Mouse (Mus musculus): ENCODE data around the gene Pced1a.

Gene Pced1a

DNA sequence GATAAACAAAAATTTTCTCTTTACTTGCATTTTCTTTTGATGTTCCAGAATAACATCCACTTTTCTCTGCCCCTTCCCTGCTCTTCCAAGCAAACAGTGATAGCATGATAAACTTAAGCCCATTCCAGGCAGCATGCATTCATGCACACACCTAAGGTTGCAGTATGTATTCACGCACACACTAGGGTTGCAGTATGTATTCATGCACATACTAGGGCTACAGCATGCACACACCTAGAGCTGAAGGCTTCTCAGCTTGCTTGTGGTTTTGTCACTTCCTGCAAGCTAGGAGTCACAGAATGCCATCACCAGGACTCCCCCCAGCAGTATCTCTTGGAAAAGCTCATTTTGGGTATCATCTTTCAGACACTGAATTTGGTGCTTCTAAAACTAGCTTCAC lies 12.3 kb upstream of the Pced1a start:
- DNase-seq (ENCODE audit: low spot score in 2 of 2), result no peak

DNA sequence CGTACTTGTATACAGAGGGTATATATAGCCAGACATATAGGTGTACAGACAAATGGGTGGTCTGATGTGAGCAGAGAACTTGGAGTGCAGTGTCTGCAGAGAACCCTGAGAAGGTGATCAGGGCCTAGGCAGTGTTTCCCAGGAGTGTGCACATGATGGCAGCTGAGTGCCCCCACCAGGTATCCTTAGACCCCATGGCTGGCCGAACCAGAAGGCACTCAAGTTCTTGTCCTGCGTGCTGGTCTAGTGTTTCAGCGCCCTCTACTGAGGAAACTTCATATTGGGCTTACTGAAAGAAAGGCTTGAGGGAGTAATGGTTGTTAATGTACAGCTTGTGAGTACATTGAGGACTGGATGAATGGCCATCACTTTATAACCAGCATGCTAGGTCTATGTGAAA lies 8.7 kb upstream of the Pced1a start:
- peak; percentile 42 to 51 for DNase-seq (ENCODE audit: low spot score in 2 of 2)

DNA sequence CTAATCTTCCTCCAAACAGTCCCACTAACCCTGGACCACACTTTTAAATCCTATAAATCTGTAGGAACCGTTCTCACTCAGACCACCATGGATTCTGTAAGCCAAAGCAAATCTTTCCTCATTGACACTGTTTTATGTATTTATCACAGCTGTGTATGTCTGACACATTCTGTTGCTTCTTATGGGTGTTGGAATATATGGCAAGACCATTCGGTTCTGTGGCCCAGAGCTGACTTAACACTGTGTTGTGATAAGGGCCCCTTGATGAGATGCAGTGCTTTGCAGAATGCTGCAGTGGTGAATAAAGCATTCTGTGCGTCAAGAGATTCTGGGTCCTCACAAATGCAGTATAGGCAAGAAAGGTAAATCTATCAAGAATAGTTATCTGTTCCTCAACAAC lies 7.7 kb upstream of the Pced1a start:
- no peak for DNase-seq (ENCODE audit: low spot score in 2 of 2)

DNA sequence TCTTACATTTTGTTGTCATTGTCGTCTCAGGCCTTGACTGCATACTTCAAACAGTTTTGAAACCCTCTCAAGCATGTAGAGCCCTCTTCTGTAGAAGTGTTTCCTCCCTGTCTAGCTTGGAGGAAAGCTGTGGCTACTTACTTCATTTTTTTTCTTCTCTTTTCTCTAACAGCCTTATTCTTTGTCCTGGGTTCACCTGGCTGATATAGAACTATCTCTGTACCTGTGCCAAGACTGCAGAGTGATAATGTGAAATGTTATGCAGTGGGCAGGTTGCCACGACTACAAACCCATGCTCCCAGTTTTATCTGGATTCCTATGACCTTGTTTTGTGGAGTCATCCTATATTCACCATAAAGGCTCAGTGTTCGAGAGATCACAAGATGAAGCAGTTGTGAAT lies 6.0 kb upstream of the Pced1a start:
- DNase-seq (ENCODE audit: low spot score in 2 of 2), result no peak

DNA sequence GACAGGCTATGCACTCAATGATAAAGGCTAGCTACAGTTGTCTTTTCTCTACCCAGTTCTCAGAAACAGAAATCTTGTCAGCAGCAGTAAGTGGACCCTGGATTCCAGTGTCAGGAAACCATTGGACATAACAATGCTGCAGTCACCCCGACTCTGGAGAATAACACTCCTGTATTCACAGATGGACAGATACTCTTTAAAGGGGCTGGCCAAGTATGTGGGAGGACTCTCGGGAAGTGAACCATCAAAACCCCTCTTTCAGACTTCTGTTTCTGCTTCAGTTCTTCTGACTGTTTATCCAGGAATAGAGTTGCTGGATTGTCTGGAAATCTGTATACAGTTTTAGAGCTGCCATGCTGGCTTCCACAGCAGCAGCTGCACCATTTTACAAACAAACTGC lies 5.3 kb upstream of the Pced1a start:
- no peak for DNase-seq (ENCODE audit: low spot score in 2 of 2)

DNA sequence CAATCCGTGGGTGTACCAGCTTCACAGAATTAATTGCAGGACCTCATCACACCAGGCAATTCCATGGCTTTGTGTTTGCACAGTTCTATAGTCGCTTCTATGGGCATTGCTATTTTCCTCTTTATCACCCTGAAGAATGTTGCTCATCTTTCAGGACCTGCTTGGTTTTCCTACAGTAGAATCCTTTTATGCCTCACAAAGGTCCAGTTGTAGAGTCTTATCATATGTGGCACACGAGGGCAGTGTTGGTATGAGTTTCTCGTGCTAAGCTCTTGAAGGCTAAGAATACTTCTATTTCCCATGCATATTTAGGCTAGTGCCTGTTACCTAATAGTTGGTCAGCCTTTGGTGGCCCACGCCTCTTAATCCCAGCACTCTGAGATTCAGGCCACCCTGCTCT lies 611 bp upstream of the Pced1a start:
- DNase-seq (ENCODE audit: low spot score in 2 of 2), result no peak

DNA sequence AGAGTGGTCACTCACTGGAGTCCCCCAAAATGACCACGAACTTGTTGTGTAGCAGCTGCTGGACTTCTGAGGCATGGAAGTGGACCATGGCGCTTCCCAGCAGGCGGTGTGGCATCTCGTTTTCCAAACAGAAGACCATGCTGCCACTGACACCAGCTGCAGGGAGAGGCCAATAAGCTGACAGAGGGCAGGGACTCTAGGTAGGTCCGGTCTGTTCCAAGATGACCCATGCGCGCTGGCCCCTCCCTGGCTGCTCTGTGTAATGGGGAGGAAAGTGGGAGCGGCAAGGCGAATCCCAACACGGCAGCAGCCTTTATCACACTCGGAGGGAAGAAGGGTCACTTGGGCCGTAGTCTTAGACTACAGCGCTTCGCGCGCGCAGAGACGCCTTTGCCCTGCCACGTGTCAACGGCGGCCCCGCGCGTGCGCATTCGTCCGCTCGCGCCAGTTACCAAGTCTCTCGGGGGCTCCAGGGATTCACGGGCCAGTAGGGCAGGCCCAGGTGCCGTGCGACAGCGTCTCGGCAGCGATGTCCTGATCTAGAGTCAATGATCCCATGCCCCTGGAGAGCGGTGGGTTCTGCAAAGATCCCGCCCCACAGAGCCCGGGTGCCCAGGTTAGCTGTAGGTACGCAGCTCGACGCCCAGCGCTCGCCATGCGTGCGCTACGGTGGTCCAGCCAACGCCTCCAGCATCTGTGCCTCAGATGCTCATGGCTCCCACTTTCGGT lies 940 bp downstream of the Pced1a start:
- DNase-seq (ENCODE audit: low spot score in 2 of 2), result peak; percentile 64 to 77

DNA sequence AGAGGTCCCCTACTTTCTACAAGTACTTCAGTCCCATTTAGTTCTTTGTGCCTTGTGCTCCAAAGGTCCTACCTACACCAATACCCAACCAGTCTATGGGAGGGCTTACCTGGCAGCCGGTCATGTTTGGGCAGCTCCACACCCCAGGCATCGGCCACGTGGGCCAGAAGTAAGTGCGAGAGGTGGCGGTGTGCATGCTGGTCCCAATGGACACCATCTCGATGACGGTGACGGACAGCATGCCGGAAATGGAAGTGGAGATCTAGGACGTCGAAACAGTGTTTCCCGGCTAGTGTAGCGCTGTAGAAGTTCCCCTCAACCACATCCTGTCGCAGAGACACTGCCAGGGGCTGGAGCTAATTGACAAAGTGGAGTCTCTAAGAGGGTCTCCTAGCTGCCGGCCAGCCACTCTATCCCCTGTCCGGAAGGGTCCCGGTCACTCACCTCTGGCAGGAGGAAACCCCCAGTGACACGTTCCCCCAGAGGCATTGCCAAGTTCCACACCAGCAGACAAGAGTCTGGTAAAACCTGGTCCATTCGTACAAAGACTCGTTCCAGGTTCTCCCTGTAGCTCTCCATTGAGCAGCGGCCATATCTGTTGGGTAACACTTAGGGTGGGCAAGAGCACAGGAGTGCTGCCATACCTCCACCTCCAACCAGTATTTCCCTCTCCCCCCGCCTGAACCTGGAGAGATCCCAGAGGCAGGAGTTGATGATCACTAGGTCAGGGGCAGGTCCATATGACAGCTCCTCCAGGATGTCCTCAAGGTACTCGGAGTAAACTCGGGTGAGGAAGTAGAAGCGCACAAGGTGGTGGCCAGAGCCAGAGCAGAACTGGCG lies 2.5 kb downstream of the Pced1a start:
- DNase-seq (ENCODE audit: low spot score in 2 of 2), result no peak

DNA sequence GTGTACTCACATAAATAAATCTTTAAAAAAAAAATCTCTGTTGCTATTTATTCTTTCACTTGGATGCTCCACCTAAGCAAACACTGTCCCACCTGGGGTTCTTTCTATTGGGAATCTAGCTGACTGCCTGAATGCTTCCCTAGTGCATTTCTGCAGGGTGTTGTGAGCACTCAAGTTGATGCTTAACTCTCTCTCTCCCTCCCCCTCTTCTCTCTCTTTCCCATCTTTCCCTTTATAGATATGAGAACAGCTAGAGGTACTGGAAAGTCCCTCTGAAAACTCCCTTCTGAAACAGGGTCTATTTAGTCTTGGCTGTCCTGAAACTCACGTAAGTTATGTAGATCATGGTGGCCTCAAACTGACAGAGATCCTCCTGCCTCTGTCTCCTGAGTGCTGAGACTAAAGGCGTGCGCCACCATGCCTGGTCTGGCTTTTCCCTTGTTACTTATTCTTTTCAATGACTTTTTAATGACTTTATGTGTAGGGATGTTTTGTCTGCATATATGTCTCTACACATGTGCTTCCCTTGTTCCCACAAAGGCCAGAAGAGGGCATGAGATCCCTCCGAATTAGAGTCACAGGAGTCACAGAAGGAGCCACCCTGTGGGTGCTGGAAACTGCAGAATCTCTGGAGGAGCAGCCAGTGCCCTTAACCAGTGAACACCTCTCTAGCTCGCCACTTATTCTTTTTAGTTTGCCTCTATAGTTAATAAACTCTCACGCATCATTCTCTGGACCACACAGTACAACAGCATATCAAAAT lies 10.2 kb downstream of the Pced1a start:
- DNase-seq (ENCODE audit: low spot score in 2 of 2), result no peak

DNA sequence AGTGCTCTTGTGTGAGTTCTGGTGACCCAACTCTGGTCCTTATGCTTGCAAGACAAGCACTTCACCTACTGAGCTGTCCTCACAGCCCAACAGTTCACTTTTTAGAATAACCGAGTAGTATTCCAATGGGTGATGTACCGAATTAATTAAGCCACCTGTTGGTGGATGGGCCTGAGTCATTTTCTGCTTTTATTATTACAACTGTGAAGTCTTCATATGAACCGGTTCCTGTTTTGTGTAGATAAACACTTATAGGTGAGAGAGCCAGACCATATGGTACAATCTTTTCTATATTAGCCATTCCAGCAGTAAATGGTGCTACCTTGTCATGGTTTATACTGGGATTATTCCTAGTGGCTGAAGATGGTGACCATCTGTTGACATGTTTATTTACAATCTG lies 11.7 kb downstream of the Pced1a start:
- no peak for DNase-seq (ENCODE audit: low spot score in 2 of 2)

DNA sequence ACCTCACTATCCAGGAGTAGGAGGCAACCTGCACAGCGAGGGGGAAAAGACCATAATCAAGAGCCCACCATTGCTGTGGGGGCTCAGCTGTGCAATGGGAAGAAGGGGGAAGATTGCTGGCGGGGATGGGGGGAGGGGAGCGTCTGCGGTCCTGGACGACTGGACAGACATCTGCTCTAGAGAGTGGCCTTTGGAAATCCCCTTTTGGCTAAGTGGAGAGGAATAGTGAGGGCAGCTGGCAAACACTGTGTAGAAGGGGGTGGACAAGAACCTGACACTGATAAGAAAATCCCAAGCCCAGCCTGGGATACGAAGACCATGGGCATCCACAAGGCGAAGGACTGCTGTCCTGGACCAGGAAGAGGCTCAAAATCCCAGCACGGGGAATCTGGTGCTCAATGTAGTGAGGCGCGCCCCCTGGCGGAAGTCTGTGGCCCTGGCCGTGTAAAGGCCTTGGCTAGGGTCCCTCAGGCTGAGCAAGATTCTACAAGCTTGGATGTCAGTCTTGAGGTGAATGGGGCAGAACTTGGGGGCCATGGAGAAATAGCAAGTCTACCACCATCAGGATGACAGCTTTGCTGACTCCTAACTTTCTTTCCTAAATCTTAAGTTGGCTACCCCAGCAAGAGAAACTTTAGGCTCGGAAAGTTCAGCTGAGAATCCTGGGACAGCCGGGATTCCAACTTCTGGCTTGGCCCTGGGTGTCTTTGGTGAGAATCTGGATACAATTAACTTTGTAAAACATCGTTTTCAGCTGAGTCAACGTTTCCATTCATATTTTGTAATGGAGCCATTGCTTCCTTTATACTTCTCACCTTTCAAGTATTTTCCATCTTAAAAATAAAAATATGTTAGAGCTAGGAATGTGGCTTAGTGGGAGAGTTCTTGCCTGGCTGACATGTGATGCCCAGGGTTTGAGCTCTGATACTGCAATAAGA lies 12.7 kb downstream of the Pced1a start:
- peak; percentile 55 to 60 for DNase-seq (ENCODE audit: low spot score in 2 of 2)

DNA sequence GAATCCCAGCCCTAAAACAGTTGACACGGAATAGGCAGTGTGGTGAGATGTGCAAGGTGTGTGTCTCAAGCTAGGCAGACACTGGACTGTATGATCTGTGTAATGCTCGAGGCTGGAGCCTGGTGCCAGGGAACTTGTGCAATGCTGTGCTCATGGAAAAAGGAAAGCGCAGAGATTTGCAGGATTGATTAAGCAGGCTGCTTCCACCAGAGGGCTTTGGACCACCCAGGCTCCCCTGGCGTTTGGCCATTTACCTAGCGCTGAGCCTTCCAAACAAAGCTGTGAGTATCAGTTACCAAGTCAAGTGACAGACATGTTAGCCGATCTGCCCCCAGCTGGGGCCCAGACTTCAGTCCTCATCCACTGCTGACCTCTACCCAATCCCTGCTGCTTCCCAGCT lies 16.3 kb downstream of the Pced1a start:
- no peak for DNase-seq (ENCODE audit: low spot score in 2 of 2)

DNA sequence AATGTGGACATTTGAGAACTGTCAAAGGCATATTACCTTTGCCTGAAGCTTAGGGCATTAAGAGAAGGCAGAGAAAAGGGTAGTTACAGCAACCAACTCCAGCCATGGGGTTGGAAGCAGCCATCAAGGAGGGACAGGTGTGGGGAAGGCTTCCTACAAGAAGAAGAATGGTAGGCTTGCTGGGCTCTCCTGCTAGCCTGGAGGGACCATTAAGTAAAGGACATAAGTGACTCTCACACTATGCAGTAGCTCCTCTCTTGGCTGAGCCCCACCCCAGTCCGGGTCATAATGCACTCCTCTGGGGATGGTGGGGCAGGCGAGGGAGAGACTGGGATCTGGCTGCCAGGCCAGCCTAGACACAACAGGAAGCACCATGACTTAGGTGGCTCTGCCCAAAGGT lies 18.3 kb downstream of the Pced1a start, which contains the start of gene Tmem239:
TSS of gene Tmem239 (plus strand) at position 301 of the 400 bp plus-strand sequence.
- no peak for DNase-seq (ENCODE audit: low spot score in 2 of 2)

DNA sequence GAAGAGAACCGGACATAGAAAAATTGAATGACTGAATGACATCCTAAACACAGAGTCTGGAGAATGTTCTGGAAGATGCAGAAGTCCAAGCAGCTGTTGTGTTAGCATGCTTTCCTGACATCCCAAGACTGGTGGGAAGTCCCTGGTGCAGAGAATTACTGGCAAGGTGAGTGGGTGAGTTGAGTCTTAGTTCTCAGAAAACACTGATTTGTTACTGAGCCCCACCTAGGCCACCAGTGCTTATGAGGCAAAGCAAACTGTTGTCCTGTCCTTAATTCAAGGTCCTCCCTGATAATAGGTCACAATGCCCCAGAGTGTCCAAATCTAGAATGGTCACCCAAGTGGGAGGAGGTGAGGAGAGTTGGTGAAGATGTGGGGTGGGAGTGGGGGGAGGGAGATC lies 19.6 kb downstream of the Pced1a start, which contains the start of the genes Gm28372 and 1700020A23Rik:
TSS of gene Gm28372 (plus strand) at position 301 of the 400 bp plus-strand sequence.
TSS of gene 1700020A23Rik (plus strand) at position 321 of the 400 bp plus-strand sequence.
- DNase-seq (ENCODE audit: low spot score in 2 of 2), result no peak

DNA sequence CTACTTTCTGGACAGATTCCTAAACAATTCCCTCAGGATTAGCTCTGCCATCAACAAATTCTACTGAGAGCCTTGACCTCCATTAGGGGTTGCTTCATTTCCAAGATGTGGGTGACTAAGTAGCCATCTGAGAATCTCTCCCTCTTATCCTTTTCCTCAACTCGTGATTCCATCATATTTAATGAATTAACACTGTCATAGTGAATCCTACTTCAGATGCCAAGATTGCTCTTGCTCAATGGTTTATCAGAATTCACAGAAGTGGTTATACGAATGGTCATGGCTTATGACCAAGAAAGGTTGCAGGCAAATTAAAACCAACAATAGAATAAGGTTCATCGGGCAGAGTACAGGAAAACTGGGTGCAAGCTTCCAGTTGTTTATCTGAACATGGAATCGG lies 22.6 kb downstream of the Pced1a start:
- DNase-seq (ENCODE audit: low spot score in 2 of 2), result no peak

DNA sequence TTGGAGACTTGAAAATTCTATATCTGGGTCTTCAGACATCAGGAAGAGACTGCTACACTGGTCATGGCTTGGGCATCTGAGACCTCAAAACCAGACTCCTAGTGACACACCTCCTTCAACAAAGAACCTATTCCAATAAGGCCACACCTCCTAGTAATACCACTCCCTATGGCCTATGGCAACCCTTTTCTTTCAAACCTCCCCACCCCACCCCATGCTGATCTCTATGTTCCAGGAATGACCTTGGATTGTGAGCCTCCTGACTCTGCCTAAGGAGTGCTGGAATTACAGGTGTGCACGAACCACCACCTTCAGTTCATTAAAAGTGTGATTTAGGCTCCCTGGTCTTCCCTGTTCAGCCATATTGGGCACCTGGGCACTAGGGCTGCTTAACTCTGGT lies 24.5 kb downstream of the Pced1a start:
- no peak for DNase-seq (ENCODE audit: low spot score in 2 of 2)

DNA sequence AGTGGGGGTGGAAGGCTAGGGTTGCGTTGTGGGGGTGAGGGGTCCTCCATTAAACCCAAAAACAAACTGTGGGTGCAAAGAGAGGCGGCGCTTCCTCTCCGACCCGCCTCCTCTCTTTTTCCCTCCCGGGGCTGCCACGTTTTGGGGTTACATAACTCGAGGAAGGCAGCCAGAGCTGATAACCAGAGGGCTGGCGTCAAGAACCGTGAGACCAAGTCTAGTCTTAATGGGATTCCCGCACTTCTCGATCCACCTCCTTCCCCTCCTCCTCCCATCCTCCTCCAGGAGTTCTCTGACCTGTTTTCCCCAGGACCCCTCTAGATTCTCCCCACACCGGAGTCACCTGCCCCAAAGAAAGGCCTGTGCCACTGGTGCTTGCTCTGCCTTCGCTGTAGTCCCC lies 26.4 kb downstream of the Pced1a start:
- no peak for DNase-seq (ENCODE audit: low spot score in 2 of 2)

DNA sequence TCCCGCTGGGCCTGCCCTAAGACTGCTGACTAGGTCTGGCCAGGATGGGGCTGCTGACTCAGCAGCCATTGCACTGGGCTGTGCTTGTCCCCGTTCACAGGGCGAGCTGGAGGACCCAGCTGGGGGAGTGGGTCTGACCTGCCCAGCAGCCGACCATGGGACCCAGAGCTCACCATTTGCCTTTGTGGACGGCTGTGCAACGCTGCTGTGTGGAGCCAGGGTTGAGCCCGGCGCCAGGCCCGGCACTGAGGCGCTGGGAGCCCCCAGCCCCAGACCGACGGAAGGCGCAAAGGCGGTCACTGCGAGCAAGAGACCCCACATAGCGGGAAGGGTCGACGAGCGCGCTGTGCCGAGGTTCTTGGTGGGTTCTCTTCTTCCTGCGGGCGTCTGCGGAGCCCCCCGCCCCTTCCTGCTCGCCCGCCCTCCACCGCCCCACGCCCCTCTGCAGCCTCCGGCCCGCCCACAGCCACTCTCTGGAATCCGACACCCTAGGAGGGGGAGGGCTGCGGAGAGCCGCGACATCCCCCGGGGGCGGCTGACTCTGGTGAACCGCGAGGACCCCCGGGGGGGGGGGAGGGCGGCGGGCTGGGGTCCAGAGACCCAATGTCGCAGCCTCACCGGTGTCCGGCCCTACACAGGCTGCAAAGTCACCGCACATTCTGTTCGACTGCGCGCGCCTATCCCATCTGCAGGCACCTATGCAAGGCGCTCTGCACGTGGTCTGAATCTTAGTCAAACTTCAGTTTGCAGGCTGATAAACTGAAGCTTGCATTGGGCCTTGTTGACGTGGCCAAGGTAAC lies 27.1 kb downstream of the Pced1a start, which contains the start of gene Cpxm1:
TSS of gene Cpxm1 (minus strand) at position 389 of the 800 bp plus-strand sequence.
- no peak for DNase-seq (ENCODE audit: low spot score in 2 of 2)

DNA sequence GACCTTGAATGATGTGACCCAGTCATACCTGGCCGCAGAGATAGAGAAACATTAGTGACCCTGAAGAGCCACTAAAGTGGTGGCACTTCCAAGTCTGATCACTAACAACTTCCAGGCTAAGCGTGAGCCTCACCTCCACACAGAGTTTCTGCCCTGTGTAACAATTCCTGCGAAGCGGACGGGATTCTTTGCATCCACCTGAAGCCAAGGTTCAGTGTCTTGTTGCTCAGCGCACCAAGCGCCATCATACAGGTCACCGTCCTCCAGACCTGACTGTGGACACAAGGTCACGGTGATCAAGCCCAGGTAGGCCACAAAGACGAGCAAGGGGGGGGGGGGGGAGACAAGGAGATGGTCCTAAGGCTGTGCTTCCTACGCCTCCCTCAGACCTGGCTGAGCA lies 28.8 kb downstream of the Pced1a start:
- no peak for DNase-seq (ENCODE audit: low spot score in 2 of 2)

DNA sequence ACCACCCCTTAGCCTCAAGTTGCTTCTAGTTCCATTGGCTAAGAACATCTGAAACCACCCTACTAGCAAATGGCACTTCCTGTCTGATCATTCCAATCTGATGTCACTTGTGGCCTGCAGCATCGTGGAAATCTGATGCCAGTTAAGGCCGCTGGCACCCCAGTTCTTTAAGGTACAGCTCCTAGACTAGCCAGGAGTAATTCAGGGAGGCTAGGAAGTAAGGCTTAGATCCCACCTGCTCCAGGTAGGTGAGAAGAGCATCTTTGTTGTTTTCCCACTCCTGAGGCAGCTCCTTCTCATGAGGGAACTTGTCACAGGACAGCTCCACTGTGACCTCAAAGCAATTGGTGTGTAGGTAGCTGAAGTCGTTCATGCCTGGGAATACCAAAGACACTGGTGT lies 31.7 kb downstream of the Pced1a start:
- no peak for DNase-seq (ENCODE audit: low spot score in 2 of 2)

Data from natural killer cell, adult 2 months (primary cell).